Comparison of ENCODE assay signal across 16 mouse cellular contexts in genomic region chr2:35931619-35932018, GRCm38 (mm10). TPM values are rescaled to one million over a fixed set of nuclear protein-coding genes. Genes with fewer than 3 reads are reported as not detected.
A peak's percentile ranks its signal among the peaks of the same experiment; 100 is the strongest.
DNase-seq lines count a peak whose midpoint lies in the region; ATAC-seq and TF ChIP-seq lines count a peak whose summit lies in the region.
"Had no signal": no experiment of that assay in that cellular context is flagged by ENCODE, and none has a peak within 500 bp of the region (broad histone marks: within the 10 kb centered on the region; RNA-seq: fewer than 3 reads in every experiment).

No protein-coding gene starts in this region.

- TF ChIP-seq EP300 in liver, embryonic 14.5 days (IDR thresholded peaks at IDR 0.05; ENCODE audit: low read depth): no peak

- ATAC-seq in cerebellum, adult (ENCODE audit: insufficient number of reproducible peaks, low FRiP score, low TSS enrichment): no peak
- ATAC-seq in liver, embryonic 14.5 days (ENCODE audit: insufficient read depth): no peak
- ATAC-seq in forebrain, embryonic 13.5 days: no peak
- ATAC-seq: intestine, embryonic 15.5 days had no signal

- TF ChIP-seq CTCF in liver, embryonic 14.5 days (IDR thresholded peaks at IDR 0.05; ENCODE audit: low read depth): peak; percentile 54

- peak; percentile 22 to 28 for DNase-seq in cerebellum, postnatal 10 days
- DNase-seq in liver, embryonic 14.5 days (ENCODE audit: low read depth in 3 of 3, low spot score in 3 of 3): no peak
- DNase-seq in liver: no peak
- peak; percentile 73 for DNase-seq in ES-CJ7 (ENCODE audit: low read depth, low spot score)
- peak; percentile 5 for DNase-seq in naive thymus-derived CD4-positive, alpha-beta T cell, adult 2 months (ENCODE audit: low read depth)
- no peak for DNase-seq in spleen, postnatal 36 days (ENCODE audit: low spot score in 2 of 2)
- DNase-seq: adrenal gland, postnatal 10 days; cerebellum, adult 9-11 months; layer of hippocampus, postnatal 36 days; right cerebral cortex, postnatal 4 days had no signal

- H3K36me3 ChIP-seq in liver, embryonic 14.5 days (replicated peaks; ENCODE audit: control insufficient read depth, insufficient read depth, low read depth): no peaks in the 10 kb centered on the region
- H3K36me3 ChIP-seq in forebrain, embryonic 13.5 days (ENCODE audit: poor library complexity, severe bottlenecking): no peaks in the 10 kb centered on the region
- H3K36me3 ChIP-seq: embryonic facial prominence, embryonic 15.5 days; heart, embryonic 15.5 days; intestine, embryonic 15.5 days; midbrain, embryonic 13.5 days had no signal

- H3K9me3 ChIP-seq in liver, embryonic 14.5 days (ENCODE audit: control insufficient read depth, low read length): no peaks in the 10 kb centered on the region
- no peaks in the 10 kb centered on the region for H3K9me3 ChIP-seq in forebrain, embryonic 13.5 days (replicated peaks)
- H3K9me3 ChIP-seq: embryonic facial prominence, embryonic 15.5 days; heart, embryonic 15.5 days; intestine, embryonic 15.5 days; midbrain, embryonic 13.5 days had no signal

- H3K9ac ChIP-seq in liver, embryonic 14.5 days (replicated peaks): no peak overlapping the region
- no peak overlapping the region for H3K9ac ChIP-seq in forebrain, embryonic 13.5 days
- H3K9ac ChIP-seq: embryonic facial prominence, embryonic 15.5 days; heart, embryonic 15.5 days; intestine, embryonic 15.5 days; midbrain, embryonic 13.5 days had no signal

- no peaks in the 10 kb centered on the region for H3K4me1 ChIP-seq in liver, embryonic 14.5 days (replicated peaks; ENCODE audit: control insufficient read depth in 2 of 2, insufficient read depth in 2 of 2, low read length in 1 of 2)
- H3K4me1 ChIP-seq in forebrain, embryonic 13.5 days: no peaks in the 10 kb centered on the region
- H3K4me1 ChIP-seq: intestine, embryonic 15.5 days; midbrain, embryonic 13.5 days had no signal

- no peaks in the 10 kb centered on the region for H3K27me3 ChIP-seq in liver, embryonic 14.5 days (ENCODE audit: control insufficient read depth, insufficient read depth, low read length)
- no peaks in the 10 kb centered on the region for H3K27me3 ChIP-seq in forebrain, embryonic 13.5 days
- H3K27me3 ChIP-seq: embryonic facial prominence, embryonic 15.5 days; heart, embryonic 15.5 days; intestine, embryonic 15.5 days; midbrain, embryonic 13.5 days had no signal

- 63% methylated on average over 3 of the region's 3 CpGs for whole genome bisulfite sequencing in liver, embryonic 14.5 days (ENCODE audit: insufficient replicate concordance)
- WGBS in forebrain, embryonic 13.5 days: 75% methylated on average over 3 of the region's 3 CpGs

- H3K27ac ChIP-seq in liver, embryonic 14.5 days: no peak overlapping the region
- H3K27ac ChIP-seq in forebrain, embryonic 13.5 days: no peak overlapping the region
- H3K27ac ChIP-seq: embryonic facial prominence, embryonic 15.5 days; heart, embryonic 15.5 days; intestine, embryonic 15.5 days; midbrain, embryonic 13.5 days had no signal

- H3K4me3 ChIP-seq in liver, embryonic 14.5 days (ENCODE audit: insufficient read depth in 1 of 2, low read depth in 2 of 2, low read length in 2 of 2): no peak overlapping the region
- no peak overlapping the region for H3K4me3 ChIP-seq in forebrain, embryonic 13.5 days
- H3K4me3 ChIP-seq: embryonic facial prominence, embryonic 15.5 days; heart, embryonic 15.5 days; intestine, embryonic 15.5 days; midbrain, embryonic 13.5 days had no signal

- H3K4me2 ChIP-seq in liver, embryonic 14.5 days (ENCODE audit: low read depth): no peak overlapping the region
- H3K4me2 ChIP-seq in forebrain, embryonic 13.5 days: no peak overlapping the region
- H3K4me2 ChIP-seq: embryonic facial prominence, embryonic 15.5 days; heart, embryonic 15.5 days; intestine, embryonic 15.5 days; midbrain, embryonic 13.5 days had no signal

RNA-seq across cellular contexts. Expression of gene Ttll11, which starts 48.1 kb away (rescaled TPM):
- polyA plus RNA-seq in liver, embryonic 14.5 days (2012; rRNA removed): 0.83 and 1.5 TPM in 2 replicates
- polyA plus RNA-seq in liver, embryonic 14.5 days (2014; fragmentation: Nextera tagmentation; extraction: Ambion mirVana): 0.42 and 0.72 TPM in 2 replicates
- polyA plus RNA-seq in forebrain, embryonic 13.5 days (2015; fragmentation: Nextera tagmentation; extraction: Ambion mirVana): 1.8 and 2.2 TPM in 2 replicates

Comparison
In these comparisons a context has a peak if more than half of its experiments do, and no peak if none do; other contexts are left out.
1. DNase-seq: peak in cerebellum, postnatal 10 days (2 of 2), ES-CJ7 (single experiment) and naive thymus-derived CD4-positive, alpha-beta T cell, adult 2 months (single experiment); none in liver, embryonic 14.5 days (0 of 3), liver (single experiment) and spleen, postnatal 36 days (0 of 2).